Mouse (Mus musculus) liver, adult 2 months (tissue): ENCODE results near the gene Abcb5.

Experiments used
- CTCF ChIP-seq: fragments of 200-500 bp; IDR thresholded peaks from 2 replicates; pipeline ENCODE4 v1.5.1; 2011; ENCODE audit warnings: low read depth, low read length, control low read depth
- POLR2A ChIP-seq: fragments of 200-500 bp; IDR thresholded peaks from 2 replicates; pipeline ENCODE4 v1.6.1; 2011; ENCODE audit warnings: low read length, control low read depth; ENCODE audit not compliant: insufficient read depth; ENCODE audit errors: extremely low read depth

DNA sequence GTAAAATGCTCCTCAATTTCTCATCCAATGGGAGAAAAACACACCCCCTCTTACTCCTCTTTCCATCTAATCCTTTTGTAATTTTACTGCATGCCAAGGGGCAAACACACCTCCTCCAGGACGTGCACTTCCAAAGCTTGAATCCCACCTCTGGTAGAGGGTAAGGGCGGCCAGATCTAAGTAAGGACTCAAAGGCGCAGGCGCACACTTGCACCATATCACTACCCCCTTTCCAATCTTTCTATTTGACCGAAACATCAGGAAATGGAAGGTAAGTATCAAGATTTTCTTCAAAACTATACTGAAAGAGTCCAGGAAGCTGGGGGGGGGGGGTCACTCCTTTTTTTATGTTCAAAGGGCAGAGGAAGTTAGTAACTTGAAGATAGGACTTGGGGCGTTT, 120.0 kb downstream of the Abcb5 start, which contains the start of gene Sp8:
- TF ChIP-seq POLR2A: no peak
- TF ChIP-seq CTCF: no peak
